Mouse (Mus musculus) forebrain, postnatal 0 days (tissue): Measurements from ENCODE around the gene Vipr2. TPM values are rescaled to one million over a fixed set of nuclear protein-coding genes. Genes with fewer than 3 reads are reported as not detected.

Source experiments
- ATAC-seq: fragments of 200-750 bp; cut with Nextera tagmentation; 2 replicates; pipeline ENCODE4 v1.8.0; 2017; ENCODE audit warnings: mild to moderate bottlenecking, moderate library complexity
- DNase-seq: peaks from one replicate; pipeline ENCODE4 v3.0.0-alpha.2; 2015
- H3K27ac ChIP-seq: fragments of 300-500 bp; sonication (generic); 2 replicates; pipeline ENCODE4 v1.5.1; 2014; ENCODE audit warnings: low read depth, mild to moderate bottlenecking, antibody characterized with exemption, low read length, moderate library complexity, mixed read lengths
- H3K27me3 ChIP-seq: fragments of 300-500 bp; sonication (generic); 2 replicates; pipeline ENCODE4 v1.6.1; 2014; ENCODE audit warnings: mild to moderate bottlenecking, low read length, mixed read lengths; ENCODE audit not compliant: insufficient read depth
- H3K36me3 ChIP-seq: fragments of 300-500 bp; sonication (generic); 2 replicates; pipeline ENCODE4 v1.6.1; 2014; ENCODE audit warnings: mild to moderate bottlenecking, moderate library complexity; ENCODE audit not compliant: insufficient read depth
- H3K4me1 ChIP-seq: fragments of 300-500 bp; sonication (generic); 2 replicates; pipeline ENCODE4 v1.6.1; 2014; ENCODE audit warnings: antibody characterized with exemption; ENCODE audit not compliant: insufficient read depth
- H3K4me2 ChIP-seq: fragments of 300-500 bp; sonication (generic); 2 replicates; pipeline ENCODE4 v1.6.1; 2014; ENCODE audit warnings: low read depth, mild to moderate bottlenecking, moderate library complexity
- H3K4me3 ChIP-seq: fragments of 300-500 bp; sonication (generic); 2 replicates; pipeline ENCODE4 v1.5.1; 2014; ENCODE audit warnings: low read depth, low read length, mixed read lengths
- H3K9ac ChIP-seq: fragments of 300-500 bp; sonication (generic); 2 replicates; pipeline ENCODE4 v1.6.1; 2014; ENCODE audit warnings: mild to moderate bottlenecking
- H3K9me3 ChIP-seq: fragments of 300-500 bp; sonication (generic); 2 replicates; pipeline ENCODE4 v1.6.1; 2016; ENCODE audit warnings: low read length
- CTCF ChIP-seq: sonication (generic); IDR thresholded peaks from 2 replicates; pipeline ENCODE4 v1.5.1; 2016; ENCODE audit warnings: antibody characterized with exemption, control low read depth, low read depth
- WGBS: fragments of 180-500 bp; shearing (Covaris S2); extraction: QIAGEN DNeasy Blood & Tissue Kit; methylation state at CpG from one replicate; pipeline ENCODE4 v1.1.7; 2014; 5-methylcytosine and 5-hydroxymethylcytosine counted together
- polyA plus RNA-seq: library from polyadenylated mRNA; unstranded; fragments of >200 nt; fragmentation: Nextera tagmentation; extraction: Ambion mirVana; gene quantifications from 2 replicates; pipeline ENCODE4 v1.2.1, GENCODE M21; 2015
- total RNA-seq: library from RNA; depleted of rRNA; stranded (reverse); fragments of >200 nt; gene quantifications from 2 replicates; pipeline ENCODE4 v1.2.3, GENCODE M21; 2014

Gene Vipr2
- total and polyA plus RNA-seq, 2 experiments from 2014 or later = 0.69 to 2.7 TPM

DNA sequence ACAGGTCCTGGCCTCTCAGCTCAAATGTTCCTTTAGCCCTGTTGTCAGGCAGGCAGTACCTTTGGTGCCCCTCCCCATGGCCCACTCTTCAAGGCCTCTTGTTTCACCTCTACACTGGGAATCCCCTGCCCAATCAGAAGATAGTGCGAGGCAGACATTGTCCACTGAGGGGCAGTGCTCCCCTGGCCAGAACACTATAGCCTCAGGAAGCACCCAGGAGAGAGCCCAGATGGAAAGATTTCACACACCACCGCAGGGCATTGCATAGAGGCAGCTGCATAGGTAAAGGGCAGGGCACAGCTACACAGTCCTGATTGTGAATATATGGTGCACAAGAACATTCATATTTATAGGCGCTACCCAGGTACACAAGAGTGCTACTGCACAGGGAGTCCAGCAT, 6.5 kb upstream of the Vipr2 start:
- Histone ChIP-seq H3K9me3 (no peaks in the 10 kb centered on the region), H3K27ac (no peak overlapping the region), H3K4me2 (no peak overlapping the region), H3K4me3 (no peak overlapping the region), H3K9ac (no peak overlapping the region), H3K27me3 (no peaks in the 10 kb centered on the region), H3K36me3 (no peaks in the 10 kb centered on the region), H3K4me1 (no peaks in the 10 kb centered on the region)
- peak; percentile 85 for ATAC-seq
- WGBS = 28% methylated on average over 3 of the region's 3 CpGs
- TF ChIP-seq CTCF = peak; percentile 63
- DNase-seq = no peak

DNA sequence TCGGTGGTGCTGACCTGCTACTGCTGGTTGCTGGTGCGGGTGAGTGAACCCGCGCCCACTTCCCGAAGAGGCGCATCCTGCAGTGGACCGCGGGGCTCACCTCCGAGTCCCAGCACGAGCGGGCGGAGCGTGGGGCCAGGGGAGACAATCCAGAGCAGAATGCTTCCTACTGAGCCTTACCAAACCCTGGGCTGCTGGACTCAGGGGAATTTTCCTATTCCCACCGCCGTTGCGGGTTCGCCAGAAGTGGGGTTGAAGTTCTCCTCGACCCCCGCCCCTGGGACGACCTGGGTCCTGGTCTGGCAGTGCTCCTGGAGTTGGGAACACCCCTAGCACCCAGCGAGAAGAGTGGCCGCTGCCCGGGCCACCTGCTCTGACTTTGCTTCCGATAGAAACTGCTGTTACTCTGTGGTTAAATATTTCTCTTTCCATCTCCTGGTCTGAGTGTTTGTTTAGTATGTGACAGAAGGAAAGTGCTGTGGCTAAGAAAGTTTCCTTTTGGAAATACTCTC, 385 bp downstream of the Vipr2 start:
- WGBS = 2% methylated on average over 24 of the region's 24 CpGs
- Histone ChIP-seq H3K4me1 (0 out of 2 replicates have a peak, but pooled peaks cover 3% of the 10 kb centered on the region), H3K27ac (no peak overlapping the region), H3K9me3 (no peaks in the 10 kb centered on the region), H3K27me3 (no peaks in the 10 kb centered on the region), H3K9ac (peak overlapping the region; percentile 73), H3K4me3 (peak overlapping the region; percentile 59), H3K4me2 (peak overlapping the region; percentile 97), H3K36me3 (no peaks in the 10 kb centered on the region)
- ATAC-seq (peak; percentile 67), DNase-seq (no peak)
- TF ChIP-seq CTCF = no peak

DNA sequence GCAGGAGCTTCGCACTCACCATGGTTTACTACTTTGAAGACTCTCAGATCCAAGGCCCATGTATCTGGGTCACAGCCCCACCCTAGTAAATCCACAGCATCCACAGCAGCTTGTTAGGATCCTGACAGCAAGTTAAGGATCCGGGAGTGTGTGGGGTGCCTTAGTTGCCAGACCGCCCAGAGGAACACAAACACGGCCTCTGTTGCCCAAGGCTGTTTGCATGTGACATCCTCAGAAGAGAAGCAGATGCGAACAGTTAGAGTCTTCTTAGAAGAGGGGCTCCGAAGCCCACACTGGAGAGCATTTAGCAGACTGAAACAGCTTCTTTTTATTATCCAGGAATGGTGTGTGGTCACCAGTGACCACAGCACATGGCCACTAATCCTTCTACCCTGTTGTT, 5.6 kb downstream of the Vipr2 start:
- no peaks in the 10 kb centered on the region for H3K9me3 ChIP-seq
- no peak overlapping the region for H3K4me3 ChIP-seq
- no peak overlapping the region for H3K27ac ChIP-seq
- no peaks in the 10 kb centered on the region for H3K27me3 ChIP-seq
- WGBS = 89% methylated on average over 6 of the region's 6 CpGs
- no peak overlapping the region for H3K4me2 ChIP-seq
- ATAC-seq (no peak), DNase-seq (no peak)
- H3K4me1 ChIP-seq = no peaks in the 10 kb centered on the region
- TF ChIP-seq CTCF = no peak
- no peak overlapping the region for H3K9ac ChIP-seq
- no peaks in the 10 kb centered on the region for H3K36me3 ChIP-seq

DNA sequence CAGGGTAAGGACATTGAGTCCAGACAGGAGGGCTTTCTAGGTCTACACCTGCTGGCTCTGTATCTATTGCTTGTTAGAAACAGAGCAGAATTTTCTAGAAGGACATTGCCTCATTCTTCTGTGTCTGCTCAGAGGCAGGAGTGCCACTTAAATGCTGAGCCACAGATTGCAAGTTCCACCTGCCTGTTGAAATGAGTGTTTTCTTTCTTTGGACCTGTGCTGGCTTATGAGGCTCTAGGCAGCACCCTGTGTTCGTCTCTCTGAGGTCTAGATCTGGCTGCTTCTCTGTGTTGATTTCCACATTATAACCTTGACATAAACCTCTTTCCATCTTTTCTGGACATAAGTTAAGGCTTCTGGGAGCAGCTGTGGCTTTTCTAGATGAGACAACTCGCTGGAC, 6.8 kb downstream of the Vipr2 start:
- H3K27me3 ChIP-seq = no peaks in the 10 kb centered on the region
- no peaks in the 10 kb centered on the region for H3K9me3 ChIP-seq
- 82% methylated on average over 2 of the region's 2 CpGs for WGBS
- H3K27ac ChIP-seq = no peak overlapping the region
- DNase-seq (no peak), ATAC-seq (no peak)
- H3K4me3 ChIP-seq = no peak overlapping the region
- H3K4me1 ChIP-seq = no peaks in the 10 kb centered on the region
- H3K9ac ChIP-seq = no peak overlapping the region
- no peaks in the 10 kb centered on the region for H3K36me3 ChIP-seq
- no peak overlapping the region for H3K4me2 ChIP-seq
- no peak for TF ChIP-seq CTCF

DNA sequence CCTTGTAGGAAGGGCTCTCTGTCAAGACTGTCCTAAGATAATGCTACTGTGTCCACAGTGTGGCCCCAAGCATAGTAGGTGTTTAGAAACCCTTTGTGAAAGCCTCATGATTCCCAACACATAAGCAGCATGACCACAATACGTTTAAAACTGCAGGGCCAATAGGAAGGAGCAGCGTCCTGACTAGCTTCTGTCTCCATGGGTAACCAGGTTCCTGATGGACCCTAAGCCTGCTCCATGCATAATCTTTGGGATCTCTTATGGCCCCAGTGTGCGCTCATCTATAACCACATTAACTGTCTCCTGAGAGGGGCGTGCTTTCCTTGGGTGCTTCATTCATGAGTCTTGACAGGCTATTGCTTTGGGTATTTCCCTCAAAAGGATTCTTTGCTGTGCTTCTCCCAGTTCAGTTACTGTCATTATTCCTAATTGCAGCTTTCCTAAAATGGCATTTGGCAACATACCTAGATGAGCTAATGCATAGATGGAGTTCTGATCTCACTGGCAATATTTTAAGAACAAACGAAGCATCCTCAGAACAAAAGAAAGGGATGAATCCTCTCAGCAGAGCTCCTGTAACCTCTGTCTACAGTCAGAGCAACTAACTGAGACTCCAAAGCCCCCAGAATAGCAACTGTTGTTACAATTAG, 9.6 kb downstream of the Vipr2 start:
- no peaks in the 10 kb centered on the region for H3K4me1 ChIP-seq
- H3K27ac ChIP-seq = no peak overlapping the region
- no peak overlapping the region for H3K9ac ChIP-seq
- 72% methylated on average over 5 of the region's 5 CpGs for WGBS
- ATAC-seq = no peak
- H3K4me2 ChIP-seq = no peak overlapping the region
- no peaks in the 10 kb centered on the region for H3K36me3 ChIP-seq
- no peak for TF ChIP-seq CTCF
- H3K4me3 ChIP-seq = no peak overlapping the region
- H3K9me3 ChIP-seq = no peaks in the 10 kb centered on the region
- no peaks in the 10 kb centered on the region for H3K27me3 ChIP-seq
- DNase-seq = no peak

DNA sequence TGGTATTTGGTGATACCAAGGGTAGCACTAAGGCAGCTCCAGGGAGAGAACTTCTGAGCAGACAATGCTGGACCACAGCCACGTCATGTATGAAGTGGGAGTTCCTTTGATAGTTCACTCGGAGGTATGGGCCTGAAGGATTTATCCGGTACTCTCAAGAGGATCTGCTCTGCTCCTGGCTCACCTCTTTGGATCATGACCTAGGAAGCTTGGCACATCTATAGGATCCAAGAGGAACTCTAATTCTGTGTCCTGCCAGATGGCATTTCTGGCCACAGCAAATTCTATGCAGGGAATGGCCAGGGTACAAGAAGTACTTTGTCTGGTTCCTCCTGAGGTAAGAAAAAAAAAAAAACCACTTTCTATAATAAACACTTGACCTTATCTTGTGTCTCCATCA, 12.3 kb downstream of the Vipr2 start:
- Histone ChIP-seq H3K36me3 (no peaks in the 10 kb centered on the region), H3K27me3 (no peaks in the 10 kb centered on the region), H3K4me1 (no peaks in the 10 kb centered on the region), H3K27ac (no peak overlapping the region), H3K9me3 (no peaks in the 10 kb centered on the region), H3K4me2 (no peak overlapping the region), H3K9ac (no peak overlapping the region), H3K4me3 (no peak overlapping the region)
- WGBS = 94% methylated on average over 3 of the region's 3 CpGs
- DNase-seq (no peak), ATAC-seq (no peak)
- TF ChIP-seq CTCF = no peak

DNA sequence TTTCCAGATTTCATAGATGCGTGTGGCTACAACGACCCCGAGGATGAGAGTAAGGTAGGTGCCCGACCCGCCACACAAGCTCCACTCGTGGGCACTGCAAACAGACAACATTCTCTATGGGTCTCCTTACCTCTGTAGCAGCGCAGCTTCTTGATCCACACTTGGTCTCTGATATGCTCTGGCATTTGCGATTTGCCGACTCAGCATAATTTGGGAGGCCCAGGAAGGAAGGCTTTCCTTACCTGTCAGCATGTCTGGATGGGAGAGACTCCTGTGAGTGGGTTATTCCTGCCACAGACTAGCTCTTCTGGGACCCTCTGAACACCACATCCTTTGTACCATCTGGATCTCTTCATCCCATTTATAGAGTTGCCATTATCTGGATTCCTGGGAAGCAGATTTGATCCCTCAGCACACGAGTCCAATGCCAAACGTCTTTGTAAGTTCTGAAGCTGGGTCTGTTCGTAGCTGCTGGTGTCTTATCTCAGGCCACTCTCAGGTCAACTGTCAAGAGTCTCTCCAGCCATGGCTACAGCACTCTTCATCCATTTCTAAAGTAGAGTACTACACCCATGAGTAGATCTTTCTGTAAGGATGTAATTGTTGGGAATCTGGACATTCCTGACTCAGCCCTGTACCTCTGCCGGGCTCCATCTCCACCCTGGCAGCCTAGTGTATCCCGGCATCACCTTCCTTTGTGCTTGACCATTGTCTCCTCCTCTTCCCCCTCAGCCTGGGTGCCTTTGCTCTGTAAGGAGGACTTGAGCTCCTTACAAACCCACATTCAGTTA, 17.4 kb downstream of the Vipr2 start:
- no peaks in the 10 kb centered on the region for H3K9me3 ChIP-seq
- no peaks in the 10 kb centered on the region for H3K27me3 ChIP-seq
- no peak overlapping the region for H3K4me2 ChIP-seq
- ATAC-seq (no peak), DNase-seq (no peak)
- H3K27ac ChIP-seq = no peak overlapping the region
- H3K4me1 ChIP-seq = no peaks in the 10 kb centered on the region
- H3K9ac ChIP-seq = no peak overlapping the region
- whole genome bisulfite sequencing = 89% methylated on average over 14 of the region's 14 CpGs
- TF ChIP-seq CTCF = no peak
- no peak overlapping the region for H3K4me3 ChIP-seq
- H3K36me3 ChIP-seq = no peaks in the 10 kb centered on the region
